Mouse (Mus musculus) heart, adult 2 months (tissue): ENCODE measurements around the gene Kdf1. TPM values are rescaled to one million over a fixed set of nuclear protein-coding genes. Genes with fewer than 3 reads are reported as not detected.
A peak's percentile ranks its signal among the peaks of the same experiment; 100 is the strongest.

ENCODE experiments used
- DNase-seq, 2 experiments: peaks; one replicate each; pipeline ENCODE4 v3.0.0; 2021
- H3K27ac ChIP-seq: fragments of 200-600 bp; 2 replicates; pipeline ENCODE4 v1.8.1; 2022
- H3K27me3 ChIP-seq: fragments of 200-500 bp; 2 replicates; pipeline ENCODE4 v1.6.1; 2012; ENCODE audit warnings: mild to moderate bottlenecking, low read length, inconsistent platforms, mixed read lengths; ENCODE audit not compliant: control insufficient read depth, insufficient read depth
- H3K36me3 ChIP-seq: fragments of 200-500 bp; 2 replicates; pipeline ENCODE4 v1.6.1; 2012; ENCODE audit warnings: low read length, inconsistent platforms; ENCODE audit not compliant: control insufficient read depth, insufficient read depth
- H3K4me1 ChIP-seq: fragments of 200-500 bp; 2 replicates; pipeline ENCODE4 v1.6.1; 2011; ENCODE audit warnings: low read length; ENCODE audit not compliant: control insufficient read depth, insufficient read depth
- H3K4me3 ChIP-seq: fragments of 200-600 bp; 2 replicates; pipeline ENCODE4 v1.8.1; 2022
- H3K79me2 ChIP-seq: fragments of 200-500 bp; replicated peaks from 2 replicates; pipeline ENCODE4 v1.6.1; 2012; ENCODE audit warnings: mild to moderate bottlenecking, inconsistent platforms, low read length, moderate library complexity, mixed read lengths; ENCODE audit not compliant: control insufficient read depth, insufficient read depth
- H3K9ac ChIP-seq: fragments of 200-500 bp; 2 replicates; pipeline ENCODE4 v1.6.1; 2012; ENCODE audit warnings: low read depth, mild to moderate bottlenecking, control low read depth, inconsistent platforms, low read length, mixed read lengths
- CTCF ChIP-seq: fragments of 200-600 bp; IDR thresholded peaks from 2 replicates; pipeline ENCODE4 v1.8.1; 2022; ENCODE audit warnings: antibody characterized with exemption, mild to moderate bottlenecking, moderate library complexity
- EP300 ChIP-seq: fragments of 200-500 bp; IDR thresholded peaks from 2 replicates; pipeline ENCODE4 v1.6.1; 2011; ENCODE audit warnings: low read depth, low read length, control low read depth; ENCODE audit not compliant: insufficient read depth
- POLR2A ChIP-seq: fragments of 200-500 bp; IDR thresholded peaks from 2 replicates; pipeline ENCODE4 v1.6.1; 2011; ENCODE audit warnings: mild to moderate bottlenecking, low read depth, low read length, control low read depth; ENCODE audit not compliant: insufficient read depth
- WGBS: fragments of 180-500 bp; shearing (Covaris S2); methylation state at CpG from one replicate; pipeline ENCODE4 v1.1.7; 2018; 5-methylcytosine and 5-hydroxymethylcytosine counted together
- intact Hi-C: fragments of 180-260 bp; cut with DNase I; formaldehyde crosslinking; loops from one replicate; pipeline ENCODE4 v1.15.1; 2025
- polyA plus RNA-seq: library from polyadenylated mRNA; depleted of rRNA; stranded (reverse); fragments of >200 nt; gene quantifications from 2 replicates; pipeline ENCODE4 v1.2.3, GENCODE M21; 2012
- total RNA-seq, 2 experiments: library from RNA; stranded (reverse); gene quantifications; 2 replicates each; pipeline ENCODE4 v1.2.3; 2021

Gene Kdf1
- total and polyA plus RNA-seq, 3 experiments: 0.23 TPM; not detected in 2

DNA sequence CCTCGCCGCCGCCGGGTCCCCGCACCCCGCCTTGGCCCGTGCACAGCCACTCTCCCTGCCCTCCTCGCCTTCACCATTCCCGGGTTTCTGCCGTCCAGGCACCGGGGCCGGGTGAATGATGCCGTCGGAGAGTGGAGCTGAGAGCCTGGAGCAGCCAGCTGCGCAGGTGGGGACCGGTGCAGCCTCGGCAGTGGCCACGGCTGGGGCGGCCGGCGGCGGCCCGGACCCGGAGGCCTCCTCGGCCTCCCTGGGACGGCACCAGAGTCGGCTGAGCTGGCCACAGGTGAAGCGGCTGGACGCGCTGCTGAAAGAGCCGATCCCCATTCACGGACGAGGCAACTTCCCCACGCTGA, 38.6 kb upstream of the Kdf1 start:
- H3K27me3 ChIP-seq: no peaks in the 10 kb centered on the region
- 5% methylated on average over 34 of the region's 34 CpGs for WGBS
- intact Hi-C loops: no loop called here

DNA sequence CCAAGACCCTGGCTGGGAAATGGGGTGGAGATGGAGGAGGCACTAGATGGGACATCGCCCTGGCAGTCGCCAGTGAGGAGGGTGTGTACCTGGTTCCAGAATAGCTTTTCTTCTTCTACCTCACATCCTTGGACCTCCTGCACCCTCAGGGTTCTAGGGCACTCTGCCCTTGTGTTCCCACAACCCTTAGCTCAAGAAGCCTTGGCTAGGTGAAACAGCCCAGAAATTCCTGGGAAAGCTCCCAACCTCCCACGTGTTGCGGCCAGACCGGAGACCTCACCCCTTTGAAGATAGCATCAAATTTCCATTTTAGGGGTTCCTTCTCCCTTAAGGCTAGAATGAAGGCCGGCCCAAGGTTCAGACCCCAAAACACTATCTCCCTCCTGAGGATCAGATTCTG, 38.0 kb upstream of the Kdf1 start:
- no peak overlapping the region for H3K9ac ChIP-seq
- no peaks in the 10 kb centered on the region for H3K79me2 ChIP-seq
- DNase-seq: no peak
- H3K27me3 ChIP-seq: no peaks in the 10 kb centered on the region
- no peak for TF ChIP-seq EP300
- TF ChIP-seq POLR2A: no peak
- no peak for TF ChIP-seq CTCF
- no peaks in the 10 kb centered on the region for H3K36me3 ChIP-seq
- intact Hi-C loops: no loop called here
- no peak overlapping the region for H3K27ac ChIP-seq
- H3K4me1 ChIP-seq: peaks cover 2% of the 10 kb centered on the region; the same call in 1 of the 2 replicates
- WGBS: 51% methylated on average over 6 of the region's 6 CpGs
- H3K4me3 ChIP-seq: no peak overlapping the region

More for the DNA sequence above, 38.6 kb upstream of the Kdf1 start:
- TF ChIP-seq POLR2A (no peak), CTCF (no peak), EP300 (no peak)
- H3K79me2 ChIP-seq: no peaks in the 10 kb centered on the region
- H3K9ac ChIP-seq: peak overlapping the region; percentile 59
- DNase-seq: no peak
- peak overlapping the region; percentile 57 for H3K4me3 ChIP-seq
- H3K27ac ChIP-seq: no peak overlapping the region
- H3K4me1 ChIP-seq: peaks cover 2% of the 10 kb centered on the region; the same call in 1 of the 2 replicates
- no peaks in the 10 kb centered on the region for H3K36me3 ChIP-seq

DNA sequence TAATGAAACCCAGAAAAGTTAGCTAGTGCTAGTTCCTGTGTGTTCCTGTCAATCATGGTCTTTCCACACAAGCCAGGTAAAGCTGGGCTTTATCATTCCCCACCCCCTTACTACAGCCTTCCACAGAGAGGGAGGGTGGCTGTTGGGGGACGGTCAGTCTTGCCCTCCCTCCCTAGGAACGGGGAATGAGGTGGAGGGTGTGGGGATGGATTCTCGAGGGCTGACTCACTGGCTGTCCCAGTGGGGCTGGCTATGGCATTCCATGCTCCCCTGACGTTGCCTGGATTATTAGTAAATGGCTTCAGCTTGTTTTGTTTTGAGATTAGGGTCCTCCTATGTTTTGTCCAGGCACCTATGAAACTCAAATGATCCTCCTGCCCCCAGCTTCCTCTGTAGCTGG, 37.3 kb upstream of the Kdf1 start:
- H3K27ac ChIP-seq: no peak overlapping the region
- no peaks in the 10 kb centered on the region for H3K79me2 ChIP-seq
- TF ChIP-seq CTCF (no peak), POLR2A (no peak), EP300 (no peak)
- H3K36me3 ChIP-seq: no peaks in the 10 kb centered on the region
- no peak overlapping the region for H3K4me3 ChIP-seq
- WGBS: 48% methylated on average over 4 of the region's 4 CpGs
- H3K9ac ChIP-seq: no peak overlapping the region
- peaks cover 2% of the 10 kb centered on the region; the same call in 1 of the 2 replicates for H3K4me1 ChIP-seq
- no peak for DNase-seq
- intact Hi-C loops: no loop called here
- no peaks in the 10 kb centered on the region for H3K27me3 ChIP-seq

DNA sequence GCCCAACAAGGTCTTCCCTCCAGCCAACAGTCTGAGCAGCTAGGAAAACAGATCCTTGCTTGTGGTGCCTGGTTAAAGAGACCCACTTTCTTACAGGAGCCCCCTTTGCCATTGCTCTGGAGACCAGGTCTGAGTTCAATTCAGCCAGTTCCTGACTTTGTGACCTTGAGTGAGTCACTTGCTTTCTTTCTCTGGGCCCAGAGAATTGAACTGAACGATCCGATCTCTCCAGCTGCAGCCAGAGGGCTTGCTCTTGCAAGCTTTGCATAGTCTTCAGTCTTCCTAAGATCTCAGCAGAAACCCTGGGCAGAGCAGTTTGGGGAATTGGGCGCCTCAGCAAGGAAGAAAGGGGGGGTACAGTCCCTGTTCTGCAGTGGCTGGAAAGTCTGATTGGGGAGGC, 36.3 kb upstream of the Kdf1 start:
- Histone ChIP-seq H3K27me3 (no peaks in the 10 kb centered on the region), H3K4me3 (no peak overlapping the region), H3K4me1 (peaks cover 2% of the 10 kb centered on the region; the same call in 1 of the 2 replicates), H3K79me2 (no peaks in the 10 kb centered on the region), H3K9ac (no peak overlapping the region), H3K27ac (no peak overlapping the region), H3K36me3 (no peaks in the 10 kb centered on the region)
- DNase-seq: no peak
- intact Hi-C loops: no loop called here
- TF ChIP-seq EP300 (no peak), CTCF (no peak), POLR2A (no peak)
- 76% methylated on average over 3 of the region's 3 CpGs for WGBS

DNA sequence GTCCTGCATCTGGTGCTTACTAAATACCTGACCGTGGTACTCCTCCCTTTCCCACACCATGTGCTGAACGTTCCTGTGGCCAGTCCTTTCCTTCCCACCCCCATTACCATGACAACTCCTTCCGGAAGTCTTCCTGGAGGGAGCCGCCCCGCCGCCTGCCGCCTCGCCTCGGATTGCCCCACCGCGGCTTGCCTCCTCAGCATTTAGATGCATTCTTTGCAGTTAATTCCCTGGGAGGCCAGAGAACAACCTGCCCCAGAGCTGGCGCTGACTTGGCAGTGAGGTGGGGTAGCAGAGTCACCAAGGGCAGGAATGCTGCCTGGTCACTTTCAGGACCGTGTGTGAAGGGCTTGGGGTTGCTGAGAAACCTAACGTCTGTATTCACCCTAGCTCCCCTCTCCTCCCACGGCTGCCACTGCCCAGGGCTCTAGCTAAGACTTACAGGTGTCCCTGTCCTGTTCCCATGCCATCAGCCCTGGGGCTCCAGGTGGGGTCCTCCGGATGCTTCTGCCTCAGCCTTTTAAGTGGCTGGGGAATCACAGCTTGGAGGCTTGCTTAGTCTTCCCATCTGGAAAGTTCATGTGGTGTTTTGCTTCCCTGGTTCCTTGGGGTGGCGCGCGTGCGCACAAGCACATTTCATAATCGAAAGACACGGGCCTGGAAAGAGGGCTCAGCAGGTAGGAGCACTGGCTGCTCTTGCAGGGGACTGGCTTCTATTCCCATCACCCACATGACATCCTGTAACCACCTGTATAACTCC, 34.3 kb upstream of the Kdf1 start:
- H3K36me3 ChIP-seq: no peaks in the 10 kb centered on the region
- H3K4me1 ChIP-seq: peaks cover 5% of the 10 kb centered on the region; the same call in 1 of the 2 replicates
- TF ChIP-seq CTCF (no peak), POLR2A (no peak), EP300 (no peak)
- peak overlapping the region; percentile 22; the same call in 1 of the 2 replicates for H3K4me3 ChIP-seq
- WGBS: 20% methylated on average over 22 of the region's 22 CpGs
- no peaks in the 10 kb centered on the region for H3K27me3 ChIP-seq
- peak in 1 of 2 experiments; percentile 55 for DNase-seq
- no peak overlapping the region; the same call in 1 of the 2 replicates for H3K27ac ChIP-seq
- no peaks in the 10 kb centered on the region for H3K79me2 ChIP-seq
- intact Hi-C loops: no loop called here
- no peak overlapping the region for H3K9ac ChIP-seq

DNA sequence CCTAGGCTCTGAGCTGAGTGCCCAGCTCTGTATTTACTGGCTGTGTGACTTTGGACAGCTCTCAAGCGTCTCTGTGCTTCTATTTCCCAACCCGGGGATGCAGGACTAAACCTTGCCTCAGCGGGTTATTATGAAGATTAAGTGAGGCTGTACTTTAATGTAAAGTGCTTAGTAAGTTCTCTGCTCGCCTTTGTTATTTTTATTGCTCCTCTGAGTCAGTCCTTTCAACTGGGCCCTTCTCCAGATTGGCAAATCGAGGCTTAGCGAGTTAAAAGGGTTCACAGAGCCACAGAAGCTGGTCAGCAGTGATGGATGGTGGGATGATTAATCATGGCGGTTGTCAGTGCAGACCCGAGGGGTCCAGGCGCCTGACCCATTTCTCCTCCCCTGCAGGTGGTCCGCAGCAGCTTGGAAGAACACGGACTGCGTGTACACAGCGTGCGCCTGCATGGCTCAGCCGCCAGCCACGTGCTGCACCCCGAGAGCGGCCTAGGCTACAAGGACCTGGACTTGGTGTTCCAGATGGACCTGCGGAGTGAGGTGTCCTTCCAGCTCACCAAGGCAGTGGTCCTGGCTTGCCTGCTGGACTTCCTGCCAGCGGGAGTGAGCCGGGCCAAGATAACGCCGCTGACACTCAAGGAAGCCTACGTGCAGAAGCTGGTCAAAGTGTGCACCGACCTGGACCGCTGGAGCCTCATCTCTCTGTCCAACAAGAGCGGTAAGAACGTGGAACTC, 32.9 kb upstream of the Kdf1 start:
- no peaks in the 10 kb centered on the region for H3K27me3 ChIP-seq
- intact Hi-C loops: no loop called here
- H3K4me1 ChIP-seq: peaks cover 7% of the 10 kb centered on the region; the same call in 1 of the 2 replicates
- no peak overlapping the region for H3K9ac ChIP-seq
- 85% methylated on average over 28 of the region's 28 CpGs for WGBS
- no peak overlapping the region for H3K4me3 ChIP-seq
- no peak overlapping the region for H3K27ac ChIP-seq
- TF ChIP-seq CTCF: no peak
- TF ChIP-seq EP300: no peak
- no peak for TF ChIP-seq POLR2A
- H3K79me2 ChIP-seq: no peaks in the 10 kb centered on the region
- no peak for DNase-seq
- H3K36me3 ChIP-seq: no peaks in the 10 kb centered on the region
